Mouse (Mus musculus): ENCODE data around the gene Glra1.

DNA sequence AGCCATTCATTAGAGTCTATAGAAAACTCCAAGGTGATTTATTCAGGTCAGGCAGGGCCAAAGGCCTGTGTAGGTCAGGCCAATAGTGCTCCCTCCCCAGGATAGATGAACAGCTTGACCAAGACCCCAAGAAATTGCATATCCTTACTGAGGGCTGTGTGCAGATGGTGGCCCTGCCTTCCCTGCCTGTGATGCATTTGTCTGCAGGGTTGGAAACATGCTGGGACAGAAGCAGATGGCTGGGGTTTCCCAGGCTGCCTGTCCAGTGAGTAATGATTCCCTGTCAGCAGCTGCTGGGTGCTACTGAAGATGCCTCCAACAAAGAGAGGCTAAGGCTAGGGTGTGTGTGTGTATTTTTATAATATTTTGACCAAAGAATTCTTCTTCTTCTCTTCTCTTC is 25.9 kb upstream of the Glra1 start:
- no peak for TF ChIP-seq TAL1 (conservative IDR thresholded peaks at IDR 0.05; ENCODE audit: low read depth, low read length)
- TF ChIP-seq CTCF (IDR thresholded peaks at IDR 0.05; ENCODE audit: low read depth, low read length), result no peak
- no peak for TF ChIP-seq POLR2AphosphoS5 (IDR thresholded peaks at IDR 0.05; ENCODE audit: insufficient replicate concordance, low read depth, low read length)
- no peak for TF ChIP-seq GATA2 (IDR thresholded peaks at IDR 0.05; ENCODE audit: borderline replicate concordance, low read depth, low read length)
